Mouse (Mus musculus) liver, embryonic 16.5 days (tissue): ENCODE measurements around the gene Myl3. TPM values are rescaled to one million over a fixed set of nuclear protein-coding genes. Genes with fewer than 3 reads are reported as not detected.

Source experiments
- ATAC-seq: fragments of 200-750 bp; cut with Nextera tagmentation; 2 replicates; pipeline ENCODE4 v1.8.0; 2017; ENCODE audit warnings: low read depth, mild to moderate bottlenecking, moderate number of reproducible peaks, moderate library complexity
- H3K27ac ChIP-seq: fragments of 300-500 bp; sonication (generic); 2 replicates; pipeline ENCODE4 v1.5.1; 2014; ENCODE audit warnings: mild to moderate bottlenecking, low read length
- H3K27me3 ChIP-seq: fragments of 300-500 bp; sonication (generic); 2 replicates; pipeline ENCODE4 v1.6.1; 2014; ENCODE audit warnings: low read depth, low read length, mixed read lengths; ENCODE audit not compliant: control insufficient read depth, insufficient read depth
- H3K36me3 ChIP-seq: fragments of 300-500 bp; sonication (generic); 2 replicates; pipeline ENCODE4 v1.6.1; 2014; ENCODE audit warnings: mild to moderate bottlenecking; ENCODE audit not compliant: control insufficient read depth, insufficient read depth
- H3K4me1 ChIP-seq: fragments of 300-500 bp; sonication (generic); 2 replicates; pipeline ENCODE4 v1.6.1; 2014; ENCODE audit warnings: low read depth, low read length, mixed read lengths; ENCODE audit not compliant: control insufficient read depth
- H3K4me2 ChIP-seq: fragments of 300-500 bp; sonication (generic); 2 replicates; pipeline ENCODE4 v1.6.1; 2014; ENCODE audit warnings: low read depth, low read length, mixed read lengths
- H3K4me3 ChIP-seq: fragments of 300-500 bp; sonication (generic); 2 replicates; pipeline ENCODE4 v1.5.1; 2014; ENCODE audit warnings: low read depth, mild to moderate bottlenecking, low read length
- H3K9ac ChIP-seq: fragments of 300-500 bp; sonication (generic); 2 replicates; pipeline ENCODE4 v1.6.1; 2014; ENCODE audit warnings: low read depth, low read length
- H3K9me3 ChIP-seq: fragments of 300-500 bp; sonication (generic); replicated peaks from 2 replicates; pipeline ENCODE4 v1.6.1; 2016; ENCODE audit warnings: low read length; ENCODE audit not compliant: control insufficient read depth
- WGBS: fragments of 180-500 bp; shearing (Covaris S2); extraction: QIAGEN DNeasy Blood & Tissue Kit; methylation state at CpG from one replicate; pipeline ENCODE4 v1.1.7; 2014; ENCODE audit not compliant: insufficient replicate concordance; 5-methylcytosine and 5-hydroxymethylcytosine counted together
- polyA plus RNA-seq: library from polyadenylated mRNA; unstranded; fragments of >200 nt; fragmentation: Nextera tagmentation; extraction: Ambion mirVana; gene quantifications from 2 replicates; pipeline ENCODE4 v1.2.1, GENCODE M21; 2015

Myl3 gene
- polyA plus RNA-seq, 1 experiment from 2014 or later, result 1.9 TPM

DNA sequence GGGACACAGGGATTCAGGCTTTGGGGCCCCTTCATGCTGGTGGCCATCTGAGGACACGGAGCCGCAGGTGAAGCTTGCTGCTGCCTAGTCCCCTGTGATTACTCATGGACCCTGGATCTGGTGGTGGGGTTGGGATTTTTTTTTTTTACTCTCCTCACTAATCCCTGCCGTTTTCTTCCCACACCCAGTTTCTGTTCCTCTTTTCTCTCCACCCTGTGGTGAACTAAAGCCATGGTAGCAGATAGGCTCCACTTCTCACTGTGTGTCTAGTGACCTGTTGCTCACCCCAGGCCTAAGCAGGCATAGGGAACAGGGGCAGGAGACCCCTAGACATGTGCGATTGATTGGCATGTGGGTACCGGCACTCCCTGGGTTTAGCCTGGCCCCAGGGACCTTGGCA is 34.9 kb upstream of the Myl3 start:
- H3K36me3 ChIP-seq, result no peaks in the 10 kb centered on the region; the same call in 1 of the 2 replicates
- no peak for ATAC-seq
- H3K27ac ChIP-seq, result no peak overlapping the region
- H3K4me1 ChIP-seq, result peaks cover 8% of the 10 kb centered on the region
- no peak overlapping the region for H3K9ac ChIP-seq
- no peaks in the 10 kb centered on the region for H3K9me3 ChIP-seq
- H3K4me3 ChIP-seq, result no peak overlapping the region
- WGBS, result 44% methylated on average over 5 of the region's 5 CpGs
- no peak overlapping the region for H3K4me2 ChIP-seq
- no peaks in the 10 kb centered on the region for H3K27me3 ChIP-seq

GRCm38 (mm10) chr9:110709640-110710258 is 31.9 kb upstream of the Myl3 start:
- ATAC-seq, result peak; percentile 78
- Histone ChIP-seq H3K27ac (no peak overlapping the region), H3K4me1 (peaks cover 4% of the 10 kb centered on the region), H3K9me3 (no peaks in the 10 kb centered on the region), H3K4me2 (no peak overlapping the region), H3K9ac (no peak overlapping the region), H3K36me3 (no peaks in the 10 kb centered on the region; the same call in 1 of the 2 replicates), H3K4me3 (peak overlapping the region; percentile 33), H3K27me3 (no peaks in the 10 kb centered on the region)
- 19% methylated on average over 5 of the region's 5 CpGs for WGBS

DNA sequence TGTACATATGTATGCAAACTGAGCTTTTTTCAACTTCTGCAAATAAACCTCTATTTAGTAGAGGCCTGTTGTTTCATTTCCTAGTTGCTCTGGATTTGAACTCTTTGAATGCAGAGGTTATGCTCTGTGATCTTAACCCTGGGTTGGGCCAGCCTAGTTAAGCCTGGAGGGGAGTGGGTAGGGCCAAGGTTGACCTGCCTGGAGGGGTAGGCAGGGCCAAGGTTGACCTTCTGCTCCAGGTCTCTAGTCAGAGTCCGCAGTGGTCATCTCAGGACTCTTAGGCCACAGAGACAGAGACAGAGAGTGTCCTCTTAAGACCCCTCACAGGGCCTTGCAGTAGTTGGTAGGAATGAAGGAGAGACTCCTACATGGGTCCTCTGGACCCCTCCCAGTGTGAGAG is 30.1 kb upstream of the Myl3 start:
- WGBS, result 90% methylated on average over 1 of the region's 1 CpGs
- no peak overlapping the region for H3K4me2 ChIP-seq
- H3K27ac ChIP-seq, result no peak overlapping the region
- ATAC-seq, result no peak
- no peak overlapping the region for H3K4me3 ChIP-seq
- no peaks in the 10 kb centered on the region; the same call in 1 of the 2 replicates for H3K36me3 ChIP-seq
- no peaks in the 10 kb centered on the region for H3K27me3 ChIP-seq
- H3K9ac ChIP-seq, result no peak overlapping the region
- H3K4me1 ChIP-seq, result peaks cover 4% of the 10 kb centered on the region
- H3K9me3 ChIP-seq, result no peaks in the 10 kb centered on the region

- Histone ChIP-seq H3K27ac (no peak overlapping the region), H3K9me3 (no peaks in the 10 kb centered on the region), H3K9ac (no peak overlapping the region), H3K4me1 (peaks cover 4% of the 10 kb centered on the region), H3K27me3 (no peaks in the 10 kb centered on the region), H3K36me3 (no peaks in the 10 kb centered on the region; the same call in 1 of the 2 replicates), H3K4me2 (no peak overlapping the region), H3K4me3 (no peak overlapping the region)
- WGBS, result 77% methylated on average over 6 of the region's 6 CpGs
- ATAC-seq, result no peak
Observed at GRCm38 (mm10) chr9:110711996-110712395, 29.7 kb upstream of the Myl3 start.

GRCm38 (mm10) chr9:110712545-110712944 is 29.1 kb upstream of the Myl3 start:
- H3K27me3 ChIP-seq, result no peaks in the 10 kb centered on the region
- H3K9me3 ChIP-seq, result no peaks in the 10 kb centered on the region
- no peak overlapping the region for H3K27ac ChIP-seq
- no peak overlapping the region for H3K4me2 ChIP-seq
- no peak overlapping the region for H3K9ac ChIP-seq
- ATAC-seq, result no peak
- no peak overlapping the region for H3K4me3 ChIP-seq
- peaks cover 4% of the 10 kb centered on the region; the same call in 1 of the 2 replicates for H3K4me1 ChIP-seq
- 81% methylated on average over 4 of the region's 4 CpGs for WGBS
- no peaks in the 10 kb centered on the region; the same call in 1 of the 2 replicates for H3K36me3 ChIP-seq

- Histone ChIP-seq H3K27ac (no peak overlapping the region), H3K4me1 (peaks cover 4% of the 10 kb centered on the region; the same call in 1 of the 2 replicates), H3K9me3 (no peaks in the 10 kb centered on the region), H3K27me3 (no peaks in the 10 kb centered on the region), H3K36me3 (no peaks in the 10 kb centered on the region; the same call in 1 of the 2 replicates), H3K4me2 (no peak overlapping the region), H3K9ac (no peak overlapping the region), H3K4me3 (no peak overlapping the region)
- 63% methylated on average over 1 of the region's 1 CpGs for WGBS
- ATAC-seq, result no peak
Observed at GRCm38 (mm10) chr9:110713389-110713788, 28.3 kb upstream of the Myl3 start.

GRCm38 (mm10) chr9:110715426-110715825 is 26.2 kb upstream of the Myl3 start:
- 65% methylated on average over 1 of the region's 1 CpGs for WGBS
- Histone ChIP-seq H3K9me3 (no peaks in the 10 kb centered on the region), H3K4me2 (no peak overlapping the region), H3K4me1 (no peaks in the 10 kb centered on the region), H3K27me3 (no peaks in the 10 kb centered on the region), H3K9ac (no peak overlapping the region), H3K27ac (no peak overlapping the region), H3K36me3 (no peaks in the 10 kb centered on the region; the same call in 1 of the 2 replicates), H3K4me3 (no peak overlapping the region)
- no peak for ATAC-seq

DNA sequence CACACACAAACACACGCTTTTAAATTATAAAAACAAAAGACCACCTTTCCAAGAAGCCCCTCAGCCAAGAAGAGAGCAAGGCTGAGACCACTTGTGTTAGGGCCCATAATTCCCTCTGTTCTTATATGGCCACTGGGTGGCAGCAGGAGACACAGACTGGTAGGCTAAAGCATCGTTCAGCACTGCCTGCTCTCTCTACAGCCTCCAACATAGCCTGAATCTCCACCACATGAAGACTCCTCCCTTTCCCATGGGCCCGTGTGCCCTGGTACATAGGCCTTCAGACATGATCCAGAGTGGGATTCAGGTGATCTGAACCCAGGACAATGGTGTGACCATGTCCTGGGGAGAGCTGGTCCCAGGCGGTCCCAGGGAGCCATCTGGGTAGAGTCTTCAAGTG is 24.9 kb upstream of the Myl3 start:
- ATAC-seq, result peak; percentile 47; the same call in 1 of the 2 replicates
- 27% methylated on average over 4 of the region's 4 CpGs for WGBS
- H3K4me2 ChIP-seq, result no peak overlapping the region

GRCm38 (mm10) chr9:110718071-110718470 is 23.6 kb upstream of the Myl3 start:
- Histone ChIP-seq H3K27me3 (no peaks in the 10 kb centered on the region), H3K36me3 (no peaks in the 10 kb centered on the region), H3K9ac (no peak overlapping the region), H3K27ac (no peak overlapping the region), H3K4me2 (no peak overlapping the region), H3K9me3 (no peaks in the 10 kb centered on the region), H3K4me1 (no peaks in the 10 kb centered on the region), H3K4me3 (no peak overlapping the region)
- ATAC-seq, result no peak
- WGBS, result 84% methylated on average over 6 of the region's 6 CpGs

More for the DNA sequence above, 24.9 kb upstream of the Myl3 start:
- no peak overlapping the region for H3K4me3 ChIP-seq
- H3K36me3 ChIP-seq, result no peaks in the 10 kb centered on the region
- no peak overlapping the region for H3K9ac ChIP-seq
- H3K4me1 ChIP-seq, result no peaks in the 10 kb centered on the region
- H3K27ac ChIP-seq, result no peak overlapping the region
- H3K9me3 ChIP-seq, result no peaks in the 10 kb centered on the region
- H3K27me3 ChIP-seq, result no peaks in the 10 kb centered on the region
